Mouse (Mus musculus) ZHBTc4 (cell line): Measurements from ENCODE around the gene Vps16.
A peak's percentile ranks its signal among the peaks of the same experiment; 100 is the strongest.

ENCODE experiments used
- DNase-seq: peaks from one replicate; pipeline ENCODE4 v3.0.0-alpha.2; 2011; ENCODE audit warnings: low read depth, low spot score

Gene Vps16

DNA sequence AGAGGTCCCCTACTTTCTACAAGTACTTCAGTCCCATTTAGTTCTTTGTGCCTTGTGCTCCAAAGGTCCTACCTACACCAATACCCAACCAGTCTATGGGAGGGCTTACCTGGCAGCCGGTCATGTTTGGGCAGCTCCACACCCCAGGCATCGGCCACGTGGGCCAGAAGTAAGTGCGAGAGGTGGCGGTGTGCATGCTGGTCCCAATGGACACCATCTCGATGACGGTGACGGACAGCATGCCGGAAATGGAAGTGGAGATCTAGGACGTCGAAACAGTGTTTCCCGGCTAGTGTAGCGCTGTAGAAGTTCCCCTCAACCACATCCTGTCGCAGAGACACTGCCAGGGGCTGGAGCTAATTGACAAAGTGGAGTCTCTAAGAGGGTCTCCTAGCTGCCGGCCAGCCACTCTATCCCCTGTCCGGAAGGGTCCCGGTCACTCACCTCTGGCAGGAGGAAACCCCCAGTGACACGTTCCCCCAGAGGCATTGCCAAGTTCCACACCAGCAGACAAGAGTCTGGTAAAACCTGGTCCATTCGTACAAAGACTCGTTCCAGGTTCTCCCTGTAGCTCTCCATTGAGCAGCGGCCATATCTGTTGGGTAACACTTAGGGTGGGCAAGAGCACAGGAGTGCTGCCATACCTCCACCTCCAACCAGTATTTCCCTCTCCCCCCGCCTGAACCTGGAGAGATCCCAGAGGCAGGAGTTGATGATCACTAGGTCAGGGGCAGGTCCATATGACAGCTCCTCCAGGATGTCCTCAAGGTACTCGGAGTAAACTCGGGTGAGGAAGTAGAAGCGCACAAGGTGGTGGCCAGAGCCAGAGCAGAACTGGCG, 2.1 kb upstream of the Vps16 start:
- no peak for DNase-seq

DNA sequence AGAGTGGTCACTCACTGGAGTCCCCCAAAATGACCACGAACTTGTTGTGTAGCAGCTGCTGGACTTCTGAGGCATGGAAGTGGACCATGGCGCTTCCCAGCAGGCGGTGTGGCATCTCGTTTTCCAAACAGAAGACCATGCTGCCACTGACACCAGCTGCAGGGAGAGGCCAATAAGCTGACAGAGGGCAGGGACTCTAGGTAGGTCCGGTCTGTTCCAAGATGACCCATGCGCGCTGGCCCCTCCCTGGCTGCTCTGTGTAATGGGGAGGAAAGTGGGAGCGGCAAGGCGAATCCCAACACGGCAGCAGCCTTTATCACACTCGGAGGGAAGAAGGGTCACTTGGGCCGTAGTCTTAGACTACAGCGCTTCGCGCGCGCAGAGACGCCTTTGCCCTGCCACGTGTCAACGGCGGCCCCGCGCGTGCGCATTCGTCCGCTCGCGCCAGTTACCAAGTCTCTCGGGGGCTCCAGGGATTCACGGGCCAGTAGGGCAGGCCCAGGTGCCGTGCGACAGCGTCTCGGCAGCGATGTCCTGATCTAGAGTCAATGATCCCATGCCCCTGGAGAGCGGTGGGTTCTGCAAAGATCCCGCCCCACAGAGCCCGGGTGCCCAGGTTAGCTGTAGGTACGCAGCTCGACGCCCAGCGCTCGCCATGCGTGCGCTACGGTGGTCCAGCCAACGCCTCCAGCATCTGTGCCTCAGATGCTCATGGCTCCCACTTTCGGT, 578 bp upstream of the Vps16 start:
- peak; percentile 86 for DNase-seq

DNA sequence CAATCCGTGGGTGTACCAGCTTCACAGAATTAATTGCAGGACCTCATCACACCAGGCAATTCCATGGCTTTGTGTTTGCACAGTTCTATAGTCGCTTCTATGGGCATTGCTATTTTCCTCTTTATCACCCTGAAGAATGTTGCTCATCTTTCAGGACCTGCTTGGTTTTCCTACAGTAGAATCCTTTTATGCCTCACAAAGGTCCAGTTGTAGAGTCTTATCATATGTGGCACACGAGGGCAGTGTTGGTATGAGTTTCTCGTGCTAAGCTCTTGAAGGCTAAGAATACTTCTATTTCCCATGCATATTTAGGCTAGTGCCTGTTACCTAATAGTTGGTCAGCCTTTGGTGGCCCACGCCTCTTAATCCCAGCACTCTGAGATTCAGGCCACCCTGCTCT, 973 bp downstream of the Vps16 start:
- DNase-seq: no peak

DNA sequence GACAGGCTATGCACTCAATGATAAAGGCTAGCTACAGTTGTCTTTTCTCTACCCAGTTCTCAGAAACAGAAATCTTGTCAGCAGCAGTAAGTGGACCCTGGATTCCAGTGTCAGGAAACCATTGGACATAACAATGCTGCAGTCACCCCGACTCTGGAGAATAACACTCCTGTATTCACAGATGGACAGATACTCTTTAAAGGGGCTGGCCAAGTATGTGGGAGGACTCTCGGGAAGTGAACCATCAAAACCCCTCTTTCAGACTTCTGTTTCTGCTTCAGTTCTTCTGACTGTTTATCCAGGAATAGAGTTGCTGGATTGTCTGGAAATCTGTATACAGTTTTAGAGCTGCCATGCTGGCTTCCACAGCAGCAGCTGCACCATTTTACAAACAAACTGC, 5.7 kb downstream of the Vps16 start:
- no peak for DNase-seq

DNA sequence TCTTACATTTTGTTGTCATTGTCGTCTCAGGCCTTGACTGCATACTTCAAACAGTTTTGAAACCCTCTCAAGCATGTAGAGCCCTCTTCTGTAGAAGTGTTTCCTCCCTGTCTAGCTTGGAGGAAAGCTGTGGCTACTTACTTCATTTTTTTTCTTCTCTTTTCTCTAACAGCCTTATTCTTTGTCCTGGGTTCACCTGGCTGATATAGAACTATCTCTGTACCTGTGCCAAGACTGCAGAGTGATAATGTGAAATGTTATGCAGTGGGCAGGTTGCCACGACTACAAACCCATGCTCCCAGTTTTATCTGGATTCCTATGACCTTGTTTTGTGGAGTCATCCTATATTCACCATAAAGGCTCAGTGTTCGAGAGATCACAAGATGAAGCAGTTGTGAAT, 6.3 kb downstream of the Vps16 start:
- DNase-seq: no peak

DNA sequence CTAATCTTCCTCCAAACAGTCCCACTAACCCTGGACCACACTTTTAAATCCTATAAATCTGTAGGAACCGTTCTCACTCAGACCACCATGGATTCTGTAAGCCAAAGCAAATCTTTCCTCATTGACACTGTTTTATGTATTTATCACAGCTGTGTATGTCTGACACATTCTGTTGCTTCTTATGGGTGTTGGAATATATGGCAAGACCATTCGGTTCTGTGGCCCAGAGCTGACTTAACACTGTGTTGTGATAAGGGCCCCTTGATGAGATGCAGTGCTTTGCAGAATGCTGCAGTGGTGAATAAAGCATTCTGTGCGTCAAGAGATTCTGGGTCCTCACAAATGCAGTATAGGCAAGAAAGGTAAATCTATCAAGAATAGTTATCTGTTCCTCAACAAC, 8.0 kb downstream of the Vps16 start:
- no peak for DNase-seq

DNA sequence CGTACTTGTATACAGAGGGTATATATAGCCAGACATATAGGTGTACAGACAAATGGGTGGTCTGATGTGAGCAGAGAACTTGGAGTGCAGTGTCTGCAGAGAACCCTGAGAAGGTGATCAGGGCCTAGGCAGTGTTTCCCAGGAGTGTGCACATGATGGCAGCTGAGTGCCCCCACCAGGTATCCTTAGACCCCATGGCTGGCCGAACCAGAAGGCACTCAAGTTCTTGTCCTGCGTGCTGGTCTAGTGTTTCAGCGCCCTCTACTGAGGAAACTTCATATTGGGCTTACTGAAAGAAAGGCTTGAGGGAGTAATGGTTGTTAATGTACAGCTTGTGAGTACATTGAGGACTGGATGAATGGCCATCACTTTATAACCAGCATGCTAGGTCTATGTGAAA, 9.0 kb downstream of the Vps16 start:
- peak; percentile 72 for DNase-seq

DNA sequence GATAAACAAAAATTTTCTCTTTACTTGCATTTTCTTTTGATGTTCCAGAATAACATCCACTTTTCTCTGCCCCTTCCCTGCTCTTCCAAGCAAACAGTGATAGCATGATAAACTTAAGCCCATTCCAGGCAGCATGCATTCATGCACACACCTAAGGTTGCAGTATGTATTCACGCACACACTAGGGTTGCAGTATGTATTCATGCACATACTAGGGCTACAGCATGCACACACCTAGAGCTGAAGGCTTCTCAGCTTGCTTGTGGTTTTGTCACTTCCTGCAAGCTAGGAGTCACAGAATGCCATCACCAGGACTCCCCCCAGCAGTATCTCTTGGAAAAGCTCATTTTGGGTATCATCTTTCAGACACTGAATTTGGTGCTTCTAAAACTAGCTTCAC, 12.6 kb downstream of the Vps16 start:
- DNase-seq: no peak

DNA sequence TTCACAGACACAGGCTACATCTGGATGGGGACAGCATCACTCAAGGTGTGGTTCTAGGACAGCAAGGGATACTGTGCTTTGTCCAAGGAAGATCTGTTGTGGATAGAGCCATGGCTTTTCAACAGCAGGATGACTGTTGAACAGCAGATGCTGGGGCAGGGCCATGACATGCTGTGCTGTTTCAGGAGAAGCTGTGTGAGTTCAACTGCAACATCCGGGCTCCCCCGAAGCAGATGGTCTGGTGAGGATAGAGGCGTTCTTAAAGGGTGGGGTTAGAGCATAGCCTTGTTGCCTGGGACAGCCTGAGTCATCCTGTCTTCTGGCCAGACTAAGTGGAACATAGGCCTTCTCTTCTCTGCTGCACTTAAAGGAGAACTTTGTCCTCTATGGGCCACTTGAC, 14.7 kb downstream of the Vps16 start:
- no peak for DNase-seq

DNA sequence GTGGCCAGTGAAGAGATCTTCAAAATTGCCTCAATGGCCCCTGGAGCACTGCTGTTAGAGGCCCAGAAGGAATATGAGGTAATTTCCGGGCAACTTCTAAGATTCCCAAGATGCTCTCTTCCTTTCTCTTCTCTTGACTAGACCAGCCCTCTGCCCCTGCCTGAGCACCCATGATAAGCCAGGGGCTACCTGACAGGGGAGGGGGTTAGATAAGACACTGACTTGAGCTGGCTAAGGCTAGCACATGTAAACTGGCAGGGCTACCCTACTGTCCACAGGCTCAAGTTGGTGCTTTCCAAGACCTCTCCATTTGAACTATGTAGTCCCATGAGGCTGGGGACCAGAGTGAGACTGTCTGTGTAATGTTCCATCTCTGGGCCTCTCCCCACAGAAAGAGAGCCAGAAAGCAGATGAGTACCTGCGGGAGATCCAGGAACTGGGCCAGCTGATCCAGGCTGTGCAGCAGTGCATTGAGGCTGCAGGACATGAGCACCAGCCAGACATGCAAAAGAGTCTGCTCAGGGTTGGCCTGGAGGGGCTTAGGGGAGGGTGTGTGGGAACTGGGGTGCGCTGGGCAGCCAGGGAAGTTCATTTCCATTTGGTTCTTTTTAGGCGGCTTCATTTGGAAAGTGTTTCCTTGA, 15.8 kb downstream of the Vps16 start:
- DNase-seq: no peak

DNA sequence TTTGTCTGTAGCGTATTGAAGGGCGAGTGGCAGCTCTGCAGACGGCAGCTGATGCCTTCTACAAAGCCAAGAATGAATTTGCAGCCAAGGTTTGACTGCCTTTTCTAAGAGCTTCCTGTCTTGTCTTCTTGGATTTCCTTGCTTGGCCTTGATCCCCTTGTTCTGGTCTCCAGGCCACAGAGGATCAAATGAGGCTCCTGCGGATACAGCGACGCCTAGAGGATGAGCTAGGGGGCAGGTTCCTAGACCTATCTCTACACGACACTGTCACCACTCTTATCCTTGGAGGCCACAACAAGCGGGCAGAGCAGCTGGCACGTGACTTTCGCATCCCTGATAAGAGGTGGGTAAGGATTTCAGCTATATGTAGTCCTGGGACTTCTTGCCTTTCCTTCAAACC, 18.0 kb downstream of the Vps16 start:
- peak; percentile 49 for DNase-seq

DNA sequence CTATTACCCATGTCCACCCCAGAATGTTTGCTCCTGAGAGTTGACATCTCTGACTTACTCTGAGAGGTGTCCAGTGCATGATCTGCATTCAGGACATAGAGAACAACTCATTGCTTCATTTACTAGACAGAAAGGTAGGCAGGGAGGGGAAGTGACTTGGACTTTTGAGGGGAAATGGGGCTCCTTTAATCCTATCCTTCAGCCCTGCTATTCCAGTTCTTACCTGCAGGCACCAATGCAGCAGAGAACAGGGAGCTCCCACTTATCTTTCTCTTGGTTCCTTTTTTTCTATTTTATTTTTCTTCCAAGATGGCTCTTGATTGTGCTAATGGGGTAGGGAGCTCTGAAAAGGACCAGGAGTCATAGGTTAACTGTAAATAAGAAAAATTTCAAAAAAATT, 24.3 kb downstream of the Vps16 start:
- no peak for DNase-seq

DNA sequence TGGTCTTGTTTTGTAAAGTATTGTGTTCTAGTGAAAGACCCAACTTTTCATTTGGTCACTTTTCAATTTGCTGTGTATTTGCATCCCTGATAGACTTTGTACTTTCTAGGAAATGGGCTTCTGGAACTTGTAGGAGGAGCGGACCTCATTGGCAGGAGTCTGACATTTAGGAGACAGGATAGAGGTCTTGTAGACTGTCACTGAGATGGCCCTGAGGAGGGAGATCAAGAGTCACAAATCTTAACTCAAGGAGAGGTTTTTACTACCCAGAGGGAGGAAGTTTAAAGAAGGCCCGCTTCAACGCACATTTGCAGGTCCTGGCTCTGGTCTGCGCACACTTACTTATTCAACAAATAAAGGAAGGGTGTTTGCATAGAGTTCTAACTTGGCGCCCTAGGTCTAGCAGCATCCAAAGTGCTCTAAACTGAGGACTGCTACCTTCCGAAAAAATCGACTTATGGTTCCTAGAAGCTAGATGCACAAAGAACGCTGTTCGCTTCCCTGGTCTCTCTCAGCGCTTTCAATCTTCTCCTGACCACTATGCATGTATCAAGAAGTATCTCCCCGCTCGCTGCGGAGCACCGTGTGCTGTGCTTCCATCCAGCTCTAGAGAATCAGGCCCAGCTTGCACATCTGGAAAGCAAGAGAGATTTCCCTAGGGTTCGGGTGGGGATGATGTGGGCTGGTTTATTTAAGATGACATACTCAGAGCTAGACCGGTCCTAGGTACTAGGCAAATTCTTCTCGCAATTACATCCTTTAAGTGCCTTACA, 25.1 kb downstream of the Vps16 start:
- peak; percentile 16 for DNase-seq

DNA sequence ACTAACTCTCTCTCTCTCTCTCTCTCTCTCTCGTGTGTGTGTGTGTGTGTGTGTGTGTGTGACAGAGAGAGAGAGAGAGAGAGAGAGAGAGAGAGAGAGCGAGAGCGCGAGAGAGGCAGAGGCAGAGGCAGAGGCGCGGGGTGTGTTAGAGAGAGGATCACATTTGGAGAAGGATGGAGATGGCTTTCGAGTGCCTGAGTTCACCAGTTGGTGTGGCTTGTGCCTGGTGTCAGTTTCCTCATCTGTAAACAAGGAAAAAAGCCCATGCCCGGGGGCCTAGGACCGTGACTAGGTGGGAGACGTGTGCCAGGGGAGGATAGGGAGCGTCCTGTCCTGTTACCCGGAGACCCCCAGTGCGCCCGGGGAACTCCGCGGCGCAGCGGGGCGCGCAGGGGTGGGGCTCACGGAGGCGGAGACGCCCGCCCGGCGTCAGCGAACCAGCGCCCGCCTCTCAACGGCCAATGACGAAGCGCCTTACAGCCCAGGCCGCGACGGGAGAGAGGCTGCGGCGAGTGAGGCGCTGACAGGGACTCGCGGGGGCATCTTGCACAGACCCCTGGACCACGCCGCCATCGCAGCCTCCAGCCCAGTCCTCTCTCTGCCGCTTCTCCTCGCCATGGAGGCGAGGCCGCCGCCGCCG, 25.8 kb downstream of the Vps16 start, which contains the start of gene Ptpra:
TSS of gene Ptpra (plus strand) at position 485 of the 640 bp plus-strand sequence.
- peak; percentile 92 for DNase-seq

DNA sequence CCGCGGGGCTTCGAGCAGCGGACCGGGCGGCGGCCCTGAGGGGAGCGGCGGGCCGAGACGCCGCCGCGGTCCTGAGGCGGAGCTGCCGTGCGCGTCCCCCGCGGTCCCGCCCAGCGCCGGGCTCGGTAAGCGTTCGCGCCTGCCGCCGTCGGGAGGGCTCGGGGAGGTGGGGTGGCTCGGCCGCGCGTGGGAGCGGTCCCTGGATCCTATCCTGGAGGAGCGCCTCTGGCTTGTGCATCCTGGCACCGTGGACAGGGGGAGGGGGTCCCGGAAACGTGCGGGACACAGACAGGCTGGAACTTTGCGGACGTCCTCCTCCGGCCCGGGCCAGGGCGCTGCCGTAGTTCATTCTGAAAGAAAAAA, 26.3 kb downstream of the Vps16 start:
- DNase-seq: no peak

DNA sequence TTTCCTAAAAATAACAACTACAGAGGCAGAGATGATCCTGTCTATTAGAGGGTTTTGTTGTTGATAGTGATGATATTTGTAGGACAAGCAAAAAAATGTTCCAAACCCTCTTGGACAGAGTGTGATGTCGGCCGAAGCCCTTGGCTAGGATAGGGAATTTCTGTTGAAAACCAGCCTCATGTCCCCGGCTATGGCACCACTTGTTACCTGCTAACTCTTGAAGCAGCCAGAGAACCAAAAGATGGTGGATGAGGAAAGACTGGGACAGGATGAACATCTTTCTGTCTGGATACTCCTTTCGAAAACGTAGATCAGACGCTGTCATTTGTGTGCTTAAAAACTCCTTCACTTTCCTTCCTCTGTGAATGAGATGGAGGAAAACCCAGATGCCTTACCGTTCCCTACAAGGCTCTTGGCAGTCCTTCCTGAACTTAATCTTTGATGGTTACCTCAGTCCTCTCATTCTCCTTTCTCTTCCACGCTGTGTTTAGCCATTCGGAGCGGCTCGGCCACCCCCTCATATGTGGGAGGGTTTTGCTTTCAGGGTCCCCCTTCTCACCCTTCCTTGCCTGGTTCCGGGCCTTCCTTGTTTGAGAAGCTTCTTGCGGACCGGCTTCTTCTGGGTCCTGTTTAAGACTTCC, 27.1 kb downstream of the Vps16 start:
- no peak for DNase-seq

DNA sequence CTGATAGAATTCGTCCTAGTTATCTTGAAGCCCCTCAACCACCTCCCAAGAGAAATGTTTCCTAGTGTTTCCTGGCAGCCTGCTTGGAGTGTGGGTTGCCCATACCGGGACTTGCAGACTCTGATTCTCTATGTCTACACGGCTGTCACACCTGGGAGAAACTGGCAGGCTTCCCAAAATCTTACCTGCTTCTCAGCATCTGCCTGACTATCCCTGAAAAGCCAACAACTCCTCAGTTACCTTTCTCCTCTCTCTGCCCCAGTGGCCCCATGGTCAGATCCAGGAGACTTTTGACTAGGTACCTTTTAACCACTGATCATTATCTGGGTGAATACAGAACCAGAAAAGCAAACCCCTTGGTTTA, 27.6 kb downstream of the Vps16 start:
- no peak for DNase-seq

DNA sequence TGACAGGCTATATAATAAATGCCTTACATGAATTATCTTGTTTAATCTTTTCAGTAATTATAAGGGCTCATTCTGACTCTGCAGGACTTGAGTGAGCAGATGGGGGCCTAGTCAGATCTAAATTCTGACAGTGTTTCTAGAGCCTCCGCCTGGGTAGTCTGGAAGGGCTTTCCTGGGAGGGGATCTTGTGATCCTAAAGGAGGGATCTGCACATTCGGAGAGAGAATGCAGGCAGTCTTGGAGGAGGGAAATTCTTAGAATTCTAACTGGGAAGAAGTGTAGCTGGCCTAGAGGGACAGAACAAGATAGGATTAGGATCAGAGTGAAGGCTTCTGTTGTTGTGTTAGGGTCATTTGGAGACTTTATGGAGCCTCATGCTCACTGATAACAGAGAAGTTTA, 28.1 kb downstream of the Vps16 start:
- DNase-seq: no peak

DNA sequence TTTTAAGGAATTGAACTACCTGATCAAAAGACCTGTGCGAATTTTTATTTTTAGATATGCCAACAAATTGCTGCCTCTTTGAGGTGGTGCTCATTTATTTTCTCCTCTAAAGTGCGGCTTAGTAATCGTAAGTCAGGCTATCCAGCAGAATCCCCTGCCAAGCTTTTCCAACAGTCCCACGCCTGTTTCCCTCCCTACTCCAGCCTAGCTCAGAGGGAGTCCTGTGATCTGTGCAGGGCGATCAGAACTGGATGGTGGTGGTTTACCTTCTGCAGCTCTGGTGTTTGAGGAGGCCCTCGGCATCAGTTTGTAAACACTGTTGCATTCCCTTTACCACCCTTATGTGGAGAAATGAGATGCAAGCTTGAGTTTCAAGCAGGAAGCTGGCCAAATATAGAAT, 29.3 kb downstream of the Vps16 start:
- no peak for DNase-seq

DNA sequence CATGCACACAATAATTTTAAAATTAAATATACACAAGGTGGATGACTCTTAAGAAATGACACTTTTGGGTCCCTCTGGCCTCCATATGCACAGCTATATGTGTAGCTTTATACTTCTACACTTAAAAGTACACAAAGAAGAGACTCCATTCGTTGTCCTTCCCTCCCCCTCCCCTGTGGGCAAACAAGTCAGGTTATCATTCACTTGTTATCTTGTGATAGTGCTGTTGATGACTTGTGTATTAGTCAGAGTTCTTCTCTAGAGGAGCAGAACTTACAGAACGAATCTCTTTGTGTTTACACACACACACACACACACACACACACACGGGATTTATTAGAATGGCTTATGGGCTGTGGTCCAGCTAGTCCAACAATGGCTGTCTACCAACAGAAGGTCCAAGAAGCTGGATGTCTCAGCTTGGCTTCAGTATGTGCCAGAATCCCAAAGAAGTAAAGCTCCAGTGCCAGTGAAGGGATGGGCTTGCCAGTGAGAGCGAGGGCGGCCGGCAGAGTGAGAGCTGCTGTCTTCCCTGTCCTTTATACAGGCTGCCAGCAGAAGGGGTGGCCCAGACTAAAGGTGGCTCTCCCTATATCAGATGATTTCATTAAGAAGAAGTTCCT, 30.7 kb downstream of the Vps16 start:
- DNase-seq: no peak

DNA sequence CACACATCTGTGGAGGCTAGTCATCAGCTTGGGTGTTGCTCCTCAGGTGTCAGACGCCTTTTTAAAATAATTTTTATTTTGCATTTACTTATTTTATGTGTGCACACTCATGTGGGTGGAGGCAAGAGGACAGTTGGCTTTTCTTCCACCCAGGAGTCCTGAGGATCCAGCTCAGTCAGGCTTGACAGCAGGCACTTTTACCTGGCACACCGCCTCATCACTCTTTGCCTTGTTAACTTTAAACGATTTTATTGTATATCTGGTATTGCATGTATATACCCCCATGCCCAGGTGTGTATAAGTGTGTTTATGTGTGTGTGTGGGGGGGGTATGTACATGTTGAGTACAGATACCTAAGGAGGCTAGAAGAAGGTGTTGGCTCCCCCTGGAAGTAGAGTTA, 33.7 kb downstream of the Vps16 start:
- no peak for DNase-seq
